Mouse (Mus musculus) heart, postnatal 0 days (tissue): Measurements from ENCODE around the gene Trim63.

Experiments
- CTCF ChIP-seq: IDR thresholded peaks from 2 replicates; pipeline ENCODE4 v1.5.1; 2016; ENCODE audit warnings: antibody characterized with exemption, control low read depth, low read depth
- EP300 ChIP-seq: IDR thresholded peaks from 2 replicates; pipeline ENCODE4 v1.6.1; 2016; ENCODE audit warnings: antibody characterized with exemption, low read depth

DNA sequence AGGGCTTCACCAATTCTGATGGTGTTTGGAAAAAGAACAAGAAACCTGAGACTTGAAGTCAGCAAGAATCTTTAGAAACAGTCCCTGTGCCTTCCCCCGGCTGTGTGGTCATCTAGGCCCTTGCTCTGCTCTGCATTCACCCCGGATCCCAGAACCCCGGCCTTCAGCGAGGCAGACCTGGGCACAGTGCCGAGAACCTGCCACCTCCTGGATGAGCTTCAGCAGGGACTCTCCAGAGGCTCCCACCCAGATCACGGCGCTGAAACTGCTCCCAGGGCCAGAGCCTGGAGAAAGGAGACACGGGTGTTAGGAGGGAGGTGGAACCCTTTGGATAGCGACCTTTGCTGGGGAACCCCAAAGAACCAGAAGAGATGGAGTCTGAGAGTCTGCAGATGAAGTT lies 47.2 kb downstream of the Trim63 start:
- TF ChIP-seq CTCF (no peak), EP300 (no peak)
